Mouse (Mus musculus): Measurements from ENCODE around the gene Smoc1. TPM values are rescaled to one million over a fixed set of nuclear protein-coding genes. Genes with fewer than 3 reads are reported as not detected.

Gene Smoc1
- polyA plus RNA-seq, 1 experiment: 5.0 TPM

GRCm38 (mm10) chr12:81033389-81034041, 6.9 kb downstream of the Smoc1 start:
- H3K4me3 ChIP-seq (replicated peaks; ENCODE audit: extremely low read depth, low read depth, low read length): no peak overlapping the region
- no peak for TF ChIP-seq CTCF (IDR thresholded peaks at IDR 0.05; ENCODE audit: insufficient read depth, low read length)
- TF ChIP-seq POLR2A (IDR thresholded peaks at IDR 0.05; ENCODE audit: borderline replicate concordance, extremely low read depth, low read depth, low read length): no peak
- H3K4me1 ChIP-seq (ENCODE audit: control insufficient read depth, insufficient read depth, low read length): no peaks in the 10 kb centered on the region
- DNase-seq: no peak
- WGBS: 70% methylated on average over 15 of the region's 15 CpGs

DNA sequence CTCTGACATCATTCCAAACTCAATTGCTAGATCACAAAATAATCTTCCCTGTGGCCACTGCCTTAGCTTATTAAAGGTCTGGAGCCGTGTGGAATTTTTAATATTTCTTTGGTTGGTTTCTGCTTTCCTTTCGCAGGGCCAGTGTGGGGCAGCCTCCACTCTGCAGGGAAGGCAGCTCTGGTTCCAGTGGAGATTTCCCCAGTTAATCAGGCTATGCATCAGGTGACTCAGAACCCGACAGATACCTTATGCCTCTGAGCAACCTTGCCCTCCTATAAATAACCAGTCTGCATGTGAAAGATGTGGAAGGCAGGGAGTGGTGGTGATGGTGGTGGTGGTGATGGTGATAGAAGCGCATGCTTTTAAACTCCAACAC, 7.4 kb downstream of the Smoc1 start:
- no peak for DNase-seq
- H3K4me1 ChIP-seq (ENCODE audit: control insufficient read depth, insufficient read depth, low read length): no peaks in the 10 kb centered on the region
- TF ChIP-seq POLR2A (IDR thresholded peaks at IDR 0.05; ENCODE audit: borderline replicate concordance, extremely low read depth, low read depth, low read length) (no peak), CTCF (IDR thresholded peaks at IDR 0.05; ENCODE audit: insufficient read depth, low read length) (no peak)
- H3K4me3 ChIP-seq (replicated peaks; ENCODE audit: extremely low read depth, low read depth, low read length): no peak overlapping the region
- WGBS: 72% methylated on average over 4 of the region's 4 CpGs

- DNase-seq: no peak
- 80% methylated on average over 6 of the region's 6 CpGs for WGBS
- Histone ChIP-seq H3K4me3 (replicated peaks; ENCODE audit: extremely low read depth, low read depth, low read length) (no peak overlapping the region), H3K4me1 (ENCODE audit: control insufficient read depth, insufficient read depth, low read length) (no peaks in the 10 kb centered on the region)
- no peak for TF ChIP-seq POLR2A (IDR thresholded peaks at IDR 0.05; ENCODE audit: borderline replicate concordance, extremely low read depth, low read depth, low read length)
- TF ChIP-seq CTCF (IDR thresholded peaks at IDR 0.05; ENCODE audit: insufficient read depth, low read length): no peak
These were observed 9.2 kb downstream of the Smoc1 start for GRCm38 (mm10) chr12:81035850-81036249.

- TF ChIP-seq POLR2A (IDR thresholded peaks at IDR 0.05; ENCODE audit: borderline replicate concordance, extremely low read depth, low read depth, low read length): no peak
- no peak for TF ChIP-seq CTCF (IDR thresholded peaks at IDR 0.05; ENCODE audit: insufficient read depth, low read length)
- Histone ChIP-seq H3K4me3 (replicated peaks; ENCODE audit: extremely low read depth, low read depth, low read length) (no peak overlapping the region), H3K4me1 (ENCODE audit: control insufficient read depth, insufficient read depth, low read length) (no peaks in the 10 kb centered on the region)
- no peak for DNase-seq
- 81% methylated on average over 11 of the region's 11 CpGs for WGBS
These were observed 17.0 kb downstream of the Smoc1 start for GRCm38 (mm10) chr12:81043616-81044015.

DNA sequence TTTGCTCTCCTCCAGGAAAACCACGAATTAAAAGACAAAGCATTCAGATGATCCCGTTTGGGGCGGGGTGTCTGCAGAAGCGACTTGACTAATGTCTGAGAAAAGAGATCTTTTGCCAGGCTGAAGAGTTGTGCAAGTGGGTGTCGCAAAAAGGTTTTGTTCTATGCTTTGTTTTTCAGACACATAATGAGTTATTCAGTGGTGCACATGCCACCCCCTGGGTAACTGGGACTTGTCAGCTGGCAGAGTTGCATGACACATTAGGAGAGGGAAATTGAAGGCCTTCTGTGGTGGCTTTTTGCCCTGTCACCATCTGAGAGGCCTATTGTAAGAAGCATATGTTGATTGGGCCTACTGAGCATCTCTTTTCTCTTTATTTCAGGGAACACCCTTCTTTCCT, 20.3 kb downstream of the Smoc1 start:
- WGBS: 60% methylated on average over 5 of the region's 5 CpGs
- no peak for DNase-seq
- no peaks in the 10 kb centered on the region for H3K4me1 ChIP-seq (ENCODE audit: control insufficient read depth, insufficient read depth, low read length)
- no peak overlapping the region for H3K4me3 ChIP-seq (replicated peaks; ENCODE audit: extremely low read depth, low read depth, low read length)
- TF ChIP-seq POLR2A (IDR thresholded peaks at IDR 0.05; ENCODE audit: borderline replicate concordance, extremely low read depth, low read depth, low read length): no peak

GRCm38 (mm10) chr12:81049661-81050060, 23.1 kb downstream of the Smoc1 start:
- Histone ChIP-seq H3K4me1 (ENCODE audit: control insufficient read depth, insufficient read depth, low read length) (no peaks in the 10 kb centered on the region), H3K4me3 (replicated peaks; ENCODE audit: extremely low read depth, low read depth, low read length) (no peak overlapping the region)
- 93% methylated on average over 5 of the region's 5 CpGs for WGBS
- no peak for DNase-seq
- TF ChIP-seq CTCF (IDR thresholded peaks at IDR 0.05; ENCODE audit: insufficient read depth, low read length) (no peak), POLR2A (IDR thresholded peaks at IDR 0.05; ENCODE audit: borderline replicate concordance, extremely low read depth, low read depth, low read length) (no peak)

- Histone ChIP-seq H3K4me1 (ENCODE audit: control insufficient read depth, insufficient read depth, low read length) (no peaks in the 10 kb centered on the region), H3K4me3 (replicated peaks; ENCODE audit: extremely low read depth, low read depth, low read length) (no peak overlapping the region)
- 72% methylated on average over 11 of the region's 11 CpGs for whole genome bisulfite sequencing
- no peak for TF ChIP-seq CTCF (IDR thresholded peaks at IDR 0.05; ENCODE audit: insufficient read depth, low read length)
- TF ChIP-seq POLR2A (IDR thresholded peaks at IDR 0.05; ENCODE audit: borderline replicate concordance, extremely low read depth, low read depth, low read length): no peak
- no peak for DNase-seq
These were observed 28.5 kb downstream of the Smoc1 start for GRCm38 (mm10) chr12:81055000-81055705.

- TF ChIP-seq CTCF (IDR thresholded peaks at IDR 0.05; ENCODE audit: insufficient read depth, low read length): no peak
- TF ChIP-seq POLR2A (IDR thresholded peaks at IDR 0.05; ENCODE audit: borderline replicate concordance, extremely low read depth, low read depth, low read length): no peak
- 80% methylated on average over 2 of the region's 2 CpGs for WGBS
- DNase-seq: no peak
- no peaks in the 10 kb centered on the region for H3K4me1 ChIP-seq (ENCODE audit: control insufficient read depth, insufficient read depth, low read length)
- no peak overlapping the region for H3K4me3 ChIP-seq (replicated peaks; ENCODE audit: extremely low read depth, low read depth, low read length)
These were observed 29.2 kb downstream of the Smoc1 start for GRCm38 (mm10) chr12:81055811-81056210.

GRCm38 (mm10) chr12:81057619-81058018, 31.0 kb downstream of the Smoc1 start:
- Histone ChIP-seq H3K4me1 (ENCODE audit: control insufficient read depth, insufficient read depth, low read length) (no peaks in the 10 kb centered on the region), H3K4me3 (replicated peaks; ENCODE audit: extremely low read depth, low read depth, low read length) (no peak overlapping the region)
- no peak for TF ChIP-seq CTCF (IDR thresholded peaks at IDR 0.05; ENCODE audit: insufficient read depth, low read length)
- no peak for TF ChIP-seq POLR2A (IDR thresholded peaks at IDR 0.05; ENCODE audit: borderline replicate concordance, extremely low read depth, low read depth, low read length)
- no peak for DNase-seq
- 64% methylated on average over 4 of the region's 4 CpGs for WGBS

- WGBS: 89% methylated on average over 3 of the region's 3 CpGs
- Histone ChIP-seq H3K4me3 (replicated peaks; ENCODE audit: extremely low read depth, low read depth, low read length) (no peak overlapping the region), H3K4me1 (ENCODE audit: control insufficient read depth, insufficient read depth, low read length) (no peaks in the 10 kb centered on the region)
- DNase-seq: no peak
- TF ChIP-seq POLR2A (IDR thresholded peaks at IDR 0.05; ENCODE audit: borderline replicate concordance, extremely low read depth, low read depth, low read length): no peak
- no peak for TF ChIP-seq CTCF (IDR thresholded peaks at IDR 0.05; ENCODE audit: insufficient read depth, low read length)
These were observed 32.0 kb downstream of the Smoc1 start for GRCm38 (mm10) chr12:81058561-81058960.
